Mouse (Mus musculus) small intestine, adult 2 months (tissue): ENCODE measurements around the gene Gpr176. TPM values are rescaled to one million over a fixed set of nuclear protein-coding genes. Genes with fewer than 3 reads are reported as not detected.

ENCODE experiments used
- H3K27ac ChIP-seq: fragments of 200-500 bp; 2 replicates; pipeline ENCODE4 v1.5.1; 2012; ENCODE audit warnings: low read depth, low read length, control low read depth, inconsistent platforms; ENCODE audit not compliant: insufficient read depth
- H3K27me3 ChIP-seq: fragments of 200-500 bp; 2 replicates; pipeline ENCODE4 v1.6.1; 2012; ENCODE audit warnings: mild to moderate bottlenecking, moderate library complexity, low read length, inconsistent platforms; ENCODE audit not compliant: control insufficient read depth, insufficient read depth
- H3K36me3 ChIP-seq: fragments of 200-500 bp; 2 replicates; pipeline ENCODE4 v1.6.1; 2012; ENCODE audit warnings: mild to moderate bottlenecking, low read length, control low read depth, inconsistent platforms; ENCODE audit not compliant: control insufficient read depth, insufficient read depth
- H3K4me1 ChIP-seq: fragments of 200-500 bp; 2 replicates; pipeline ENCODE4 v1.6.1; 2012; ENCODE audit warnings: low read length, inconsistent platforms, mixed read lengths; ENCODE audit not compliant: control insufficient read depth, insufficient read depth, insufficient read length
- H3K4me3 ChIP-seq: fragments of 200-500 bp; 2 replicates; pipeline ENCODE4 v1.5.1; 2012; ENCODE audit warnings: low read depth, mild to moderate bottlenecking, control low read depth, inconsistent platforms, low read length, moderate library complexity
- CTCF ChIP-seq: fragments of 200-500 bp; IDR thresholded peaks from 2 replicates; pipeline ENCODE4 v1.5.1; 2012; ENCODE audit warnings: low read depth, mild to moderate bottlenecking, control low read depth, inconsistent platforms, low read length, moderate library complexity, mixed read lengths; ENCODE audit not compliant: insufficient replicate concordance, insufficient read length; ENCODE audit errors: extremely low read depth
- POLR2A ChIP-seq: fragments of 200-500 bp; IDR thresholded peaks from 2 replicates; pipeline ENCODE4 v1.6.1; 2012; ENCODE audit warnings: low read depth, mild to moderate bottlenecking, control low read depth, inconsistent platforms, low read length, moderate library complexity
- WGBS: fragments of 180-500 bp; shearing (Covaris S2); methylation state at CpG from one replicate; pipeline ENCODE4 v1.1.7; 2018; 5-methylcytosine and 5-hydroxymethylcytosine counted together
- polyA plus RNA-seq: library from polyadenylated mRNA; depleted of rRNA; stranded (reverse); fragments of >200 nt; gene quantifications from 2 replicates; pipeline ENCODE4 v1.2.3, GENCODE M21; 2012; rRNA removed

Gpr176 gene
- polyA plus RNA-seq, 1 experiment: 0.11 TPM

DNA sequence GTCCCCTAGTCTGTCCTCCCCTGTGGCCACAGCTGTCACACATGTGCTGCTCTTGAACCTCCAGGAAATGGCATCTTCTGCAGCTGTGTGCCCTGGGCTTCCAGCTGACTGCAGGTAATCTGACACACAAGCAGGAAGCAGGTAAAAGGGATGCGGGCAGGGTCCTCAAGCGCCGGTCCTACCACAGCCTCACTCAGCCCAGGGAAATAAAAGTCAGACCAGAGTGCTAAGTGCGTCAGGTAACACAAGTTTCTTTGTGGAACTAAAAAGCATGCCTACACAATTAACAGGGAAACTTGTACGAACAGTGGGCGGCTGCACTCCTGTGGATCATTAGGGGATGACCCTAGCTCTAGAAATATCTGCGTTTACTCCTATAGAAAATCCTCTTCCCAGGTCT is 137.0 kb downstream of the Gpr176 start:
- 79% methylated on average over 7 of the region's 7 CpGs for WGBS
- no peaks in the 10 kb centered on the region for H3K27me3 ChIP-seq
- no peaks in the 10 kb centered on the region for H3K4me1 ChIP-seq
- H3K27ac ChIP-seq: no peak overlapping the region
- TF ChIP-seq CTCF (no peak), POLR2A (no peak)
- no peak overlapping the region for H3K4me3 ChIP-seq
- H3K36me3 ChIP-seq: no peaks in the 10 kb centered on the region

DNA sequence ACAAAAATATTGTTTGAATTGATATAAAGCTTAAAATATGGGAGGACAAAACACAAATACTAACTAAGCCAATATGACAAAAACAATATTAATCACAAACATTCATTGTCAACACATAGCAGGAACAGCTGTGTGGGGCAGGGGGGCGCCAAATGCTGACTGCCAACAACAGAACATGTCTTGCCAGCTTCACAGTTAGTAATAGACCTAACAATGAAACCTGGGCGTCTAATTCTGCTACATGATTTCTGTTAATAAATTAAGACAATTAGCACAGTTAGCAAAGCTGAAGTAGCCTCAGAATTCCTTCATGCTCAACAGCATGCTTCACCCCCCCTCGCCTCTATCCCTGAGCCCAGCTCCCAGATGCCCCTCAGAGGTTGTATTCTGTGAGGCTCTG is 137.6 kb downstream of the Gpr176 start:
- TF ChIP-seq POLR2A (no peak), CTCF (no peak)
- no peaks in the 10 kb centered on the region for H3K4me1 ChIP-seq
- no peaks in the 10 kb centered on the region for H3K27me3 ChIP-seq
- WGBS: 79% methylated on average over 3 of the region's 3 CpGs
- no peaks in the 10 kb centered on the region for H3K36me3 ChIP-seq
- H3K27ac ChIP-seq: no peak overlapping the region
- no peak overlapping the region for H3K4me3 ChIP-seq

DNA sequence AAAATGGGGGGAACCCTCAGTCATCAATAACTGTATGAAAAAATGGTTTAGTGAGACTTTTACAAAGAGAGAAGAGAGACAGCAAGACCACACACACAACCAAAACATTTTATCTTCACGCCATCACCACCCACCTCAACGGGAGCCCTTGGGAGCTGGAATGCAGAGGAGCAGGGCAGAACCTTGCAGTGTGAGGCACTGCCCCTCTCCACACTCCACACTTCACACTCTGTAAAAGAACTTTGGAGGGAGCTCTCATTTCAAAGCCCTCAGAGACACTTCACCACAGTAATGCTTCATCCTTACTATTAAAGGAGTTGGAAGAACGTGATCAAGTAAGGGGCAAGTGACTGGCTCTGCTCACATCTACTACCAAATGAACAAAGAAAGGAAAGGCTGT is 142.7 kb downstream of the Gpr176 start:
- Histone ChIP-seq H3K27me3 (no peaks in the 10 kb centered on the region), H3K4me1 (no peaks in the 10 kb centered on the region), H3K27ac (no peak overlapping the region), H3K4me3 (no peak overlapping the region), H3K36me3 (no peaks in the 10 kb centered on the region)
- WGBS: 67% methylated on average over 3 of the region's 3 CpGs
- TF ChIP-seq POLR2A (no peak), CTCF (no peak)

DNA sequence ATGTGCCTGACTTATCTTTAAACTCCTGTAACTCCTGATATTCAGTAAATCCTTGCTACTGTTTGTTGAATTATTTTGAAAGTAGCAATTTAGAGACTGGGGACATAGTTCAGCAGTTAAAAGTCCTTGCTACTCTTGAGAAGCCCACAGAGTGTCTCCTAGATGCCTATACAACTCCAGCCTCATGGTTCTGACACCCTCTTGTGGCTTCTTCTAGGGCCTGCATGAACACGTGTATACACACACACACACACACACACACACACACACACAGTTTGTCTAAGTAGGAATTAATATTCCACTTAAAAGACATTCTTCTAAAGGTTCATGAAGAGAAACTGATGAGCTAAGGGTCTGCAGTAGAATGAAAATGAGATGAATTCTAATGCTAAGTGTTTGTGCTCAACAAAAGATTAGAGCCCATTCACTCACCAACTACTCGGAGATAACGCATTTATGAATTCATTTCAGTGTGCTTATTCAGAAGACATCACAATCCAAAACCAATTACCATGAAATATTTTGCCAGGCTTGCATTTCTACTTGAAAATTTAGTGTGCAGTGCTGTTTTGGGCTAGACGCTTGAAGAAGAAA is 144.6 kb downstream of the Gpr176 start:
- Histone ChIP-seq H3K27ac (no peak overlapping the region), H3K4me1 (no peaks in the 10 kb centered on the region), H3K4me3 (no peak overlapping the region), H3K27me3 (no peaks in the 10 kb centered on the region), H3K36me3 (no peaks in the 10 kb centered on the region)
- TF ChIP-seq POLR2A: no peak
- TF ChIP-seq CTCF: no peak
- WGBS: 87% methylated on average over 4 of the region's 4 CpGs

Other genes with a start within 250 kb of the Gpr176 start
- gene Fsip1, start 116.5 kb downstream of the Gpr176 start, polyA plus RNA-seq: 0.05 TPM in 1 of 2 replicates, not detected in the other
- gene Eif2ak4, start 15.2 kb upstream of the Gpr176 start, polyA plus RNA-seq: 3.4 and 4.0 TPM in 2 replicates
- gene Srp14, start 106.3 kb upstream of the Gpr176 start, polyA plus RNA-seq: 10.9 and 16.3 TPM in 2 replicates
- gene Bmf, start 176.3 kb upstream of the Gpr176 start, polyA plus RNA-seq: 4.1 and 10.3 TPM in 2 replicates
- 2.2 and 4.1 TPM in 2 replicates for gene Bub1b, start 224.8 kb upstream of the Gpr176 start, polyA plus RNA-seq